Mouse (Mus musculus) lung, embryonic 16.5 days (tissue): ENCODE measurements around the gene Epha4. TPM values are rescaled to one million over a fixed set of nuclear protein-coding genes. Genes with fewer than 3 reads are reported as not detected.

Source experiments
- ATAC-seq: fragments of 200-750 bp; cut with Nextera tagmentation; 2 replicates; pipeline ENCODE4 v1.8.0; 2017; ENCODE audit warnings: low read depth, mild to moderate bottlenecking, moderate library complexity
- H3K27ac ChIP-seq: fragments of 300-500 bp; sonication (generic); 2 replicates; pipeline ENCODE4 v1.5.1; 2014; ENCODE audit warnings: mild to moderate bottlenecking, control low read depth, low read length
- H3K27me3 ChIP-seq: fragments of 300-500 bp; sonication (generic); 2 replicates; pipeline ENCODE4 v1.6.1; 2014; ENCODE audit warnings: low read depth, low read length, mixed read lengths; ENCODE audit not compliant: control insufficient read depth, insufficient read depth
- H3K36me3 ChIP-seq: fragments of 300-500 bp; sonication (generic); 2 replicates; pipeline ENCODE4 v1.6.1; 2014; ENCODE audit warnings: low read length; ENCODE audit not compliant: control insufficient read depth, insufficient read depth
- H3K4me1 ChIP-seq: fragments of 300-500 bp; sonication (generic); replicated peaks from 2 replicates; pipeline ENCODE4 v1.6.1; 2014; ENCODE audit warnings: low read length, mixed read lengths; ENCODE audit not compliant: control insufficient read depth, insufficient read depth
- H3K4me2 ChIP-seq: fragments of 300-500 bp; sonication (generic); 2 replicates; pipeline ENCODE4 v1.6.1; 2014; ENCODE audit warnings: low read depth, low read length, control low read depth
- H3K4me3 ChIP-seq: fragments of 300-500 bp; sonication (generic); 2 replicates; pipeline ENCODE4 v1.5.1; 2014; ENCODE audit warnings: mild to moderate bottlenecking, low read length, control low read depth
- H3K9ac ChIP-seq: fragments of 300-500 bp; sonication (generic); 2 replicates; pipeline ENCODE4 v1.6.1; 2014; ENCODE audit warnings: low read length, control low read depth
- H3K9me3 ChIP-seq: fragments of 300-500 bp; sonication (generic); 2 replicates; pipeline ENCODE4 v1.6.1; 2016; ENCODE audit warnings: low read length; ENCODE audit not compliant: control insufficient read depth
- WGBS: fragments of 180-500 bp; shearing (Covaris S2); extraction: QIAGEN DNeasy Blood & Tissue Kit; methylation state at CpG from one replicate; pipeline ENCODE4 v1.1.7; 2014; 5-methylcytosine and 5-hydroxymethylcytosine counted together
- polyA plus RNA-seq: library from polyadenylated mRNA; unstranded; fragments of >200 nt; fragmentation: Nextera tagmentation; extraction: Ambion mirVana; gene quantifications from 2 replicates; pipeline ENCODE4 v1.2.1, GENCODE M21; 2015

Gene Epha4
- polyA plus RNA-seq, 1 experiment from 2014 or later: 17.3 TPM

- H3K27ac ChIP-seq: peak overlapping the region; percentile 65
- peaks cover 6% of the 10 kb centered on the region; the same call in 1 of the 2 replicates for H3K27me3 ChIP-seq
- WGBS: under 1% methylated on average over 45 of the region's 45 CpGs
- peak; percentile 15 for ATAC-seq
- H3K9ac ChIP-seq: peak overlapping the region; percentile 76
- no peaks in the 10 kb centered on the region for H3K9me3 ChIP-seq
- no peaks in the 10 kb centered on the region for H3K36me3 ChIP-seq
- H3K4me3 ChIP-seq: peak overlapping the region; percentile 61
- peaks cover 17% of the 10 kb centered on the region for H3K4me1 ChIP-seq
- peak overlapping the region; percentile 93 for H3K4me2 ChIP-seq
Observed at GRCm38 (mm10) chr1:77514325-77514962, 444 bp downstream of the Epha4 start.

GRCm38 (mm10) chr1:77513959-77514324, 946 bp downstream of the Epha4 start:
- Histone ChIP-seq H3K4me1 (peaks cover 17% of the 10 kb centered on the region), H3K27ac (peak overlapping the region; percentile 65), H3K36me3 (no peaks in the 10 kb centered on the region), H3K27me3 (peaks cover 6% of the 10 kb centered on the region; the same call in 1 of the 2 replicates), H3K9ac (peak overlapping the region; percentile 76), H3K4me3 (peak overlapping the region; percentile 61), H3K4me2 (peak overlapping the region; percentile 93), H3K9me3 (no peaks in the 10 kb centered on the region)
- 1% methylated on average over 9 of the region's 9 CpGs for WGBS
- no peak for ATAC-seq

GRCm38 (mm10) chr1:77513411-77513941, 1.4 kb downstream of the Epha4 start:
- no peaks in the 10 kb centered on the region for H3K36me3 ChIP-seq
- H3K4me3 ChIP-seq: peak overlapping the region; percentile 61
- H3K9ac ChIP-seq: peak overlapping the region; percentile 76
- H3K4me1 ChIP-seq: peaks cover 17% of the 10 kb centered on the region
- 0 out of 2 replicates have a peak overlapping the region, but pooled peaks have one; percentile 44 for H3K27ac ChIP-seq
- under 1% methylated on average over 25 of the region's 27 CpGs for WGBS
- H3K27me3 ChIP-seq: peaks cover 6% of the 10 kb centered on the region; the same call in 1 of the 2 replicates
- H3K9me3 ChIP-seq: no peaks in the 10 kb centered on the region
- ATAC-seq: peak; percentile 12; the same call in 1 of the 2 replicates
- H3K4me2 ChIP-seq: peak overlapping the region; percentile 93

GRCm38 (mm10) chr1:77512431-77513195, 2.3 kb downstream of the Epha4 start:
- H3K27ac ChIP-seq: 0 out of 2 replicates have a peak overlapping the region, but pooled peaks have one; percentile 10
- H3K9me3 ChIP-seq: no peaks in the 10 kb centered on the region
- WGBS: 6% methylated on average over 20 of the region's 20 CpGs
- peaks cover 17% of the 10 kb centered on the region for H3K4me1 ChIP-seq
- ATAC-seq: no peak
- H3K4me2 ChIP-seq: peak overlapping the region; percentile 93
- peaks cover 6% of the 10 kb centered on the region; the same call in 1 of the 2 replicates for H3K27me3 ChIP-seq
- peak overlapping the region; percentile 68 for H3K9ac ChIP-seq
- H3K36me3 ChIP-seq: no peaks in the 10 kb centered on the region
- H3K4me3 ChIP-seq: peak overlapping the region; percentile 61

GRCm38 (mm10) chr1:77512059-77512407, 2.9 kb downstream of the Epha4 start:
- Histone ChIP-seq H3K36me3 (no peaks in the 10 kb centered on the region), H3K27ac (0 out of 2 replicates have a peak overlapping the region, but pooled peaks have one; percentile 10), H3K9ac (peak overlapping the region; percentile 68), H3K27me3 (peaks cover 6% of the 10 kb centered on the region; the same call in 1 of the 2 replicates), H3K4me3 (peak overlapping the region; percentile 61), H3K9me3 (no peaks in the 10 kb centered on the region), H3K4me2 (peak overlapping the region; percentile 93), H3K4me1 (peaks cover 17% of the 10 kb centered on the region)
- 37% methylated on average over 4 of the region's 4 CpGs for WGBS
- no peak for ATAC-seq

- 50% methylated on average over 10 of the region's 10 CpGs for WGBS
- Histone ChIP-seq H3K4me2 (peak overlapping the region; percentile 93), H3K9me3 (no peaks in the 10 kb centered on the region), H3K4me1 (peaks cover 16% of the 10 kb centered on the region), H3K9ac (0 out of 2 replicates have a peak overlapping the region, but pooled peaks have one; percentile 68), H3K4me3 (peak overlapping the region; percentile 61), H3K27me3 (peaks cover 6% of the 10 kb centered on the region; the same call in 1 of the 2 replicates), H3K27ac (no peak overlapping the region), H3K36me3 (no peaks in the 10 kb centered on the region)
- no peak for ATAC-seq
Observed at GRCm38 (mm10) chr1:77511372-77512058, 3.4 kb downstream of the Epha4 start.

- WGBS: 63% methylated on average over 5 of the region's 5 CpGs
- Histone ChIP-seq H3K9ac (no peak overlapping the region), H3K4me1 (peaks cover 13% of the 10 kb centered on the region), H3K27me3 (peaks cover 6% of the 10 kb centered on the region; the same call in 1 of the 2 replicates), H3K36me3 (no peaks in the 10 kb centered on the region), H3K4me3 (no peak overlapping the region), H3K4me2 (no peak overlapping the region), H3K27ac (no peak overlapping the region), H3K9me3 (no peaks in the 10 kb centered on the region)
- ATAC-seq: no peak
Observed at GRCm38 (mm10) chr1:77510623-77511022, 4.3 kb downstream of the Epha4 start.

GRCm38 (mm10) chr1:77506856-77507200, 8.1 kb downstream of the Epha4 start:
- no peaks in the 10 kb centered on the region for H3K36me3 ChIP-seq
- no peak overlapping the region for H3K4me3 ChIP-seq
- no peaks in the 10 kb centered on the region for H3K9me3 ChIP-seq
- H3K4me1 ChIP-seq: peaks cover 12% of the 10 kb centered on the region
- no peak for ATAC-seq
- H3K27me3 ChIP-seq: no peaks in the 10 kb centered on the region; the same call in 1 of the 2 replicates
- no peak overlapping the region for H3K27ac ChIP-seq
- H3K9ac ChIP-seq: no peak overlapping the region
- 73% methylated on average over 18 of the region's 18 CpGs for WGBS
- H3K4me2 ChIP-seq: no peak overlapping the region
